Mouse (Mus musculus) liver, postnatal 0 days (tissue): Measurements from ENCODE around the gene Aox2. TPM values are rescaled to one million over a fixed set of nuclear protein-coding genes. Genes with fewer than 3 reads are reported as not detected.
A peak's percentile ranks its signal among the peaks of the same experiment; 100 is the strongest.

Experiments
- ATAC-seq: fragments of 200-750 bp; cut with Nextera tagmentation; 2 replicates; pipeline ENCODE4 v1.8.0; 2017; ENCODE audit warnings: mild to moderate bottlenecking, moderate library complexity
- DNase-seq: peaks from one replicate; pipeline ENCODE4 v3.0.0-alpha.2; 2016
- H3K27ac ChIP-seq: fragments of 300-500 bp; sonication (generic); 2 replicates; pipeline ENCODE4 v1.5.1; 2014; ENCODE audit warnings: antibody characterized with exemption, moderate library complexity, mild to moderate bottlenecking, low read depth
- H3K27me3 ChIP-seq: fragments of 300-500 bp; sonication (generic); 2 replicates; pipeline ENCODE4 v1.6.1; 2014; ENCODE audit warnings: low read length, control low read depth, mixed read lengths; ENCODE audit not compliant: insufficient read depth
- H3K36me3 ChIP-seq: fragments of 300-500 bp; sonication (generic); replicated peaks from 2 replicates; pipeline ENCODE4 v1.6.1; 2014; ENCODE audit warnings: mild to moderate bottlenecking, control low read depth, low read length, moderate library complexity, mixed read lengths; ENCODE audit not compliant: insufficient read depth
- H3K4me1 ChIP-seq: fragments of 300-500 bp; sonication (generic); 2 replicates; pipeline ENCODE4 v1.6.1; 2014; ENCODE audit warnings: antibody characterized with exemption, mild to moderate bottlenecking, control low read depth; ENCODE audit not compliant: insufficient read depth
- H3K4me2 ChIP-seq: fragments of 300-500 bp; sonication (generic); 2 replicates; pipeline ENCODE4 v1.6.1; 2014; ENCODE audit warnings: low read depth, mild to moderate bottlenecking, low read length, moderate library complexity, mixed read lengths
- H3K4me3 ChIP-seq: fragments of 300-500 bp; sonication (generic); 2 replicates; pipeline ENCODE4 v1.5.1; 2014; ENCODE audit warnings: low read depth, low read length
- H3K9ac ChIP-seq: fragments of 300-500 bp; sonication (generic); replicated peaks from 2 replicates; pipeline ENCODE4 v1.6.1; 2014; ENCODE audit warnings: mild to moderate bottlenecking, moderate library complexity
- H3K9me3 ChIP-seq: fragments of 300-500 bp; sonication (generic); 2 replicates; pipeline ENCODE4 v1.6.1; 2016; ENCODE audit warnings: mild to moderate bottlenecking, control low read depth, low read length, mixed read lengths
- CTCF ChIP-seq: sonication (generic); IDR thresholded peaks from 2 replicates; pipeline ENCODE4 v1.5.1; 2016; ENCODE audit warnings: antibody characterized with exemption, low read depth
- EP300 ChIP-seq: IDR thresholded peaks from 2 replicates; pipeline ENCODE4 v1.6.1; 2016; ENCODE audit warnings: antibody characterized with exemption, low read depth, mild to moderate bottlenecking
- WGBS: fragments of 180-500 bp; shearing (Covaris S2); extraction: QIAGEN DNeasy Blood & Tissue Kit; methylation state at CpG from one replicate; pipeline ENCODE4 v1.1.7; 2014; ENCODE audit not compliant: insufficient replicate concordance; 5-methylcytosine and 5-hydroxymethylcytosine counted together
- polyA plus RNA-seq: library from polyadenylated mRNA; unstranded; fragments of >200 nt; fragmentation: Nextera tagmentation; extraction: Ambion mirVana; gene quantifications from 2 replicates; pipeline ENCODE4 v1.2.1, GENCODE M21; 2015

Gene Aox2
- polyA plus RNA-seq, 1 experiment from 2014 or later: 0.01 TPM

- Histone ChIP-seq H3K36me3 (peaks cover 57% of the 10 kb centered on the region), H3K4me3 (no peak overlapping the region), H3K27ac (no peak overlapping the region), H3K9me3 (no peaks in the 10 kb centered on the region), H3K9ac (no peak overlapping the region), H3K4me1 (no peaks in the 10 kb centered on the region), H3K4me2 (no peak overlapping the region), H3K27me3 (no peaks in the 10 kb centered on the region)
- WGBS: 74% methylated on average over 5 of the region's 5 CpGs
- no peak for DNase-seq
- ATAC-seq: peak; percentile 29
- no peak for TF ChIP-seq EP300
- TF ChIP-seq CTCF: no peak
Measured at GRCm38 (mm10) chr1:58409553-58410197, 131.5 kb downstream of the Aox2 start.

GRCm38 (mm10) chr1:58410198-58410588 lies 132.1 kb downstream of the Aox2 start:
- H3K9me3 ChIP-seq: no peaks in the 10 kb centered on the region
- no peak overlapping the region for H3K9ac ChIP-seq
- H3K4me2 ChIP-seq: no peak overlapping the region
- no peak overlapping the region for H3K27ac ChIP-seq
- H3K4me3 ChIP-seq: no peak overlapping the region
- DNase-seq (no peak), ATAC-seq (no peak)
- peaks cover 61% of the 10 kb centered on the region for H3K36me3 ChIP-seq
- no peaks in the 10 kb centered on the region for H3K27me3 ChIP-seq
- TF ChIP-seq CTCF (no peak), EP300 (no peak)
- H3K4me1 ChIP-seq: no peaks in the 10 kb centered on the region
- WGBS: 71% methylated on average over 3 of the region's 3 CpGs

DNA sequence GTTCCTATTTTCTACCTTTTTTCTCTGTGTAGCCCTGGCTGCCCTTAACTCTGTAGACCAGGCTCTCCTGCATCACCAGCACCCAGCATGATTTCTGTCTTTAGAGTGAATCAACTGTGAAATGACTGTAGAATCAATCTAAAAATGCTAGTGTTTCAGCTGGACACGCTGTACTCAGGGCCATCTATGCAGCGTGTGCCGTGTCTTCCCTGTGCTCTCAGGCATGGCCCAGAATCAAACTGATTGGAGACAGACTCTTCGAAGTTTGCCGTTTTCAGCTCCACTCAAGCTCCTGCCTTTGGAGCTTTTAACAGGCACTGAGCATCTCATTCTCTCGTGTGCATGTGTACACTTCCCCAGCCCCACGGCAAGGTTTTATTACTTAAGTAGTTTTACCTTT lies 132.7 kb downstream of the Aox2 start:
- Histone ChIP-seq H3K4me2 (no peak overlapping the region), H3K27me3 (no peaks in the 10 kb centered on the region), H3K4me1 (no peaks in the 10 kb centered on the region), H3K27ac (no peak overlapping the region), H3K9me3 (no peaks in the 10 kb centered on the region), H3K36me3 (peaks cover 66% of the 10 kb centered on the region), H3K9ac (no peak overlapping the region), H3K4me3 (no peak overlapping the region)
- no peak for ATAC-seq
- no peak for TF ChIP-seq CTCF
- TF ChIP-seq EP300: no peak
- no peak for DNase-seq
- WGBS: 88% methylated on average over 7 of the region's 7 CpGs

GRCm38 (mm10) chr1:58415442-58415841 lies 137.3 kb downstream of the Aox2 start:
- TF ChIP-seq CTCF: peak; percentile 39
- no peak for TF ChIP-seq EP300
- peaks cover 92% of the 10 kb centered on the region for H3K36me3 ChIP-seq
- ATAC-seq: no peak
- no peak overlapping the region for H3K9ac ChIP-seq
- no peak overlapping the region for H3K4me3 ChIP-seq
- no peaks in the 10 kb centered on the region for H3K27me3 ChIP-seq
- H3K4me1 ChIP-seq: no peaks in the 10 kb centered on the region
- no peak overlapping the region for H3K4me2 ChIP-seq
- no peak overlapping the region for H3K27ac ChIP-seq
- WGBS: 16% methylated on average over 1 of the region's 1 CpGs
- no peaks in the 10 kb centered on the region for H3K9me3 ChIP-seq
- DNase-seq: no peak

- Histone ChIP-seq H3K9ac (no peak overlapping the region), H3K9me3 (no peaks in the 10 kb centered on the region), H3K27ac (no peak overlapping the region), H3K4me1 (no peaks in the 10 kb centered on the region), H3K4me3 (no peak overlapping the region), H3K4me2 (no peak overlapping the region), H3K27me3 (no peaks in the 10 kb centered on the region), H3K36me3 (peaks cover 88% of the 10 kb centered on the region)
- 72% methylated on average over 2 of the region's 2 CpGs for WGBS
- DNase-seq: no peak
- TF ChIP-seq CTCF (no peak), EP300 (no peak)
- no peak for ATAC-seq
Measured at GRCm38 (mm10) chr1:58416048-58416447, 137.9 kb downstream of the Aox2 start.

GRCm38 (mm10) chr1:58420032-58420431 lies 141.9 kb downstream of the Aox2 start:
- ATAC-seq (no peak), DNase-seq (no peak)
- H3K4me3 ChIP-seq: no peak overlapping the region
- H3K36me3 ChIP-seq: peaks cover 60% of the 10 kb centered on the region
- H3K27me3 ChIP-seq: no peaks in the 10 kb centered on the region
- no peaks in the 10 kb centered on the region for H3K9me3 ChIP-seq
- no peak overlapping the region for H3K27ac ChIP-seq
- TF ChIP-seq CTCF (no peak), EP300 (no peak)
- H3K9ac ChIP-seq: no peak overlapping the region
- H3K4me1 ChIP-seq: peaks cover 8% of the 10 kb centered on the region
- 77% methylated on average over 10 of the region's 10 CpGs for WGBS
- no peak overlapping the region for H3K4me2 ChIP-seq
